1 mouse cellular context compared by ENCODE assay signal in genomic region chr19:11261522-11261921, GRCm38 (mm10).
TF ChIP-seq lines count a peak whose summit lies in the region.

No protein-coding gene starts in this region.

TF ChIP-seq in CH12.LX, 34 proteins besides CTCF, POLR2A, EP300 and RAD21:
- TF ChIP-seq BHLHE40 (IDR thresholded peaks at IDR 0.05; ENCODE audit: low read depth, low read length) (peak; percentile 33; the same call in 1 of the 2 replicates), MXI1 (IDR thresholded peaks at IDR 0.05; ENCODE audit: low read depth, low read length) (no peak)
TF ChIP-seq in CH12.LX: peak in this region for 1.
